Mouse (Mus musculus): ENCODE data around the gene Tnfrsf8. TPM values are rescaled to one million over a fixed set of nuclear protein-coding genes. Genes with fewer than 3 reads are reported as not detected.
"Not testable (repeated sequence)": the region's sequence is repeated elsewhere in the genome, so short reads cannot be mapped to it uniquely, and the experiment has no call there.

Tnfrsf8 gene
- total and polyA plus RNA-seq, 3 experiments = 12.7 to 31.0 (median 24.7) TPM

GRCm38 (mm10) chr4:145361635-145362034 is 46.7 kb upstream of the Tnfrsf8 start:
- H3K4me1 ChIP-seq (ENCODE audit: control insufficient read depth in 1 of 2, insufficient read depth in 2 of 2); H3K36me3 ChIP-seq (replicated peaks in 1 of 2; ENCODE audit: control insufficient read depth in 1 of 2, insufficient read depth in 1 of 2, low read length in 1 of 2); H3K27ac ChIP-seq (ENCODE audit: insufficient read depth, low read depth); H3K79me2 ChIP-seq (replicated peaks; ENCODE audit: control insufficient read depth, extremely low read depth, insufficient read depth, poor library complexity, severe bottlenecking); in situ Hi-C loops (cut with MboI; ENCODE audit: low pct_ligation_motif_present, low pct_unique_long_range_greater_than_20kb, low sequenced_read_pairs); H3K27me3 ChIP-seq (replicated peaks); H3K4me3 ChIP-seq (replicated peaks in 1 of 3; ENCODE audit: low read depth in 2 of 3, low read length in 2 of 3, poor library complexity in 1 of 3); dilution Hi-C loops (cut with MboI; ENCODE audit: extremely low pct_ligation_motif_present, extremely low pct_unique_long_range_greater_than_20kb, low sequenced_read_pairs); H3K4me2 ChIP-seq (ENCODE audit: insufficient read depth, low read depth, poor library complexity, severe bottlenecking); DNase-seq (ENCODE audit: extremely low read depth); H3K9ac ChIP-seq (ENCODE audit: insufficient read depth, low read depth); H3K9me3 ChIP-seq (replicated peaks; ENCODE audit: low read length): not testable (repeated sequence)

DNA sequence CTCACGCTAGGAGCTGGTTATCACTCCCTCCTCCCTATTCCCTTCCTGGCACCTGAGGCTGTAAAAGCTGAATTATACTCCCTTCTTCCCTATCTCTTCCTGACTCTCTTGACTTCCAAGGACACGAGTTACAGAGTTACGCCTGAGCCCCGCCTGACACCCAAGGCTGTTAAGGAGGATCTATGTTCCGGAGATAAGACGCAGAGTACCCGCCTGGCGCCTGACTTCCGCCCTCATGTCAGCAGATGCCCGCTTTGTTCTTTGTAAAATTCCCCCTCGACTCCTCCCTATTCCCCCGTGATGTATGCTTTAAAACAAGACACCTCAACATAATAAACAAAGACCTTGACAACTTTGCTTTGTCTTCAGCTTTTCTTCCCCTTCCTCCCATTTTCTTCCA is 46.1 kb upstream of the Tnfrsf8 start:
- H3K36me3 ChIP-seq (replicated peaks in 1 of 2; ENCODE audit: control insufficient read depth in 1 of 2, insufficient read depth in 1 of 2, low read length in 1 of 2) = no peaks in the 10 kb centered on the region
- no peak overlapping the region for H3K4me3 ChIP-seq (replicated peaks in 1 of 3; ENCODE audit: low read depth in 2 of 3, low read length in 2 of 3, poor library complexity in 1 of 3)
- TF ChIP-seq ZNF384 (IDR thresholded peaks at IDR 0.05; ENCODE audit: low read depth, low read length) = no peak
- no peak for TF ChIP-seq MYC (IDR thresholded peaks at IDR 0.05; ENCODE audit: low read depth, low read length)
- TF ChIP-seq TCF12 (IDR thresholded peaks at IDR 0.05; ENCODE audit: low read depth, low read length) = no peak
- no peak for TF ChIP-seq SMC3 (IDR thresholded peaks at IDR 0.05; ENCODE audit: low read depth, low read length)
- no peak for TF ChIP-seq USF2 (conservative IDR thresholded peaks at IDR 0.05; ENCODE audit: low read depth, low read length)
- H3K27ac ChIP-seq (ENCODE audit: insufficient read depth, low read depth) = no peak overlapping the region
- no peak overlapping the region for H3K9ac ChIP-seq (ENCODE audit: insufficient read depth, low read depth)
- in situ Hi-C loops (cut with MboI; ENCODE audit: low pct_ligation_motif_present, low pct_unique_long_range_greater_than_20kb, low sequenced_read_pairs) (no loop called here), dilution Hi-C loops (cut with MboI; ENCODE audit: extremely low pct_ligation_motif_present, extremely low pct_unique_long_range_greater_than_20kb, low sequenced_read_pairs) (no loop called here)
- no peaks in the 10 kb centered on the region for H3K9me3 ChIP-seq (replicated peaks; ENCODE audit: low read length)
- H3K4me2 ChIP-seq (ENCODE audit: insufficient read depth, low read depth, poor library complexity, severe bottlenecking) = no peak overlapping the region
- peaks cover 0 to 4% of the 10 kb centered on the region in 2 experiments; a peak in 1 of 4 replicates for H3K4me1 ChIP-seq (ENCODE audit: control insufficient read depth in 1 of 2, insufficient read depth in 2 of 2)
- H3K79me2 ChIP-seq (replicated peaks; ENCODE audit: control insufficient read depth, extremely low read depth, insufficient read depth, poor library complexity, severe bottlenecking) = no peaks in the 10 kb centered on the region
- DNase-seq (ENCODE audit: extremely low read depth) = no peak
- no peaks in the 10 kb centered on the region for H3K27me3 ChIP-seq (replicated peaks)

GRCm38 (mm10) chr4:145360567-145360966 is 45.6 kb upstream of the Tnfrsf8 start:
- Histone ChIP-seq H3K9me3 (replicated peaks; ENCODE audit: low read length) (no peaks in the 10 kb centered on the region), H3K27ac (ENCODE audit: insufficient read depth, low read depth) (no peak overlapping the region), H3K4me1 (ENCODE audit: control insufficient read depth in 1 of 2, insufficient read depth in 2 of 2) (peaks cover 2 to 9% of the 10 kb centered on the region in 2 experiments; a peak in 3 of 4 replicates), H3K36me3 (replicated peaks in 1 of 2; ENCODE audit: control insufficient read depth in 1 of 2, insufficient read depth in 1 of 2, low read length in 1 of 2) (no peaks in the 10 kb centered on the region), H3K4me3 (replicated peaks in 1 of 3; ENCODE audit: low read depth in 2 of 3, low read length in 2 of 3, poor library complexity in 1 of 3) (no peak overlapping the region), H3K9ac (ENCODE audit: insufficient read depth, low read depth) (no peak overlapping the region), H3K4me2 (ENCODE audit: insufficient read depth, low read depth, poor library complexity, severe bottlenecking) (no peak overlapping the region), H3K79me2 (replicated peaks; ENCODE audit: control insufficient read depth, extremely low read depth, insufficient read depth, poor library complexity, severe bottlenecking) (no peaks in the 10 kb centered on the region), H3K27me3 (replicated peaks) (no peaks in the 10 kb centered on the region)
- dilution Hi-C loops (cut with MboI; ENCODE audit: extremely low pct_ligation_motif_present, extremely low pct_unique_long_range_greater_than_20kb, low sequenced_read_pairs) = no loop called here
- TF ChIP-seq ZNF384 (IDR thresholded peaks at IDR 0.05; ENCODE audit: low read depth, low read length) (no peak), MAFK (IDR thresholded peaks at IDR 0.05; ENCODE audit: insufficient replicate concordance, low read length) (no peak), ETS1 (conservative IDR thresholded peaks at IDR 0.05; ENCODE audit: low read depth, low read length) (no peak), ZC3H11A (IDR thresholded peaks at IDR 0.05; ENCODE audit: low read depth, low read length) (no peak), CHD2 (IDR thresholded peaks at IDR 0.05; ENCODE audit: low read length) (no peak), JUN (IDR thresholded peaks at IDR 0.05; ENCODE audit: insufficient read depth, low read depth, low read length) (no peak), BHLHE40 (IDR thresholded peaks at IDR 0.05; ENCODE audit: low read depth, low read length) (no peak), CTCF (conservative IDR thresholded peaks at IDR 0.05 in 1 of 2, IDR thresholded peaks at IDR 0.05 in 1 of 2; ENCODE audit: low read depth in 2 of 2, low read length in 2 of 2) (no peak), CHD1 (IDR thresholded peaks at IDR 0.05; ENCODE audit: low read depth, low read length) (no peak), JUND (conservative IDR thresholded peaks at IDR 0.05; ENCODE audit: low read depth, low read length) (no peak), HCFC1 (IDR thresholded peaks at IDR 0.05; ENCODE audit: low read depth, low read length) (no peak), GABPA (IDR thresholded peaks at IDR 0.05; ENCODE audit: insufficient replicate concordance, low read depth, low read length) (no peak), RCOR1 (conservative IDR thresholded peaks at IDR 0.05; ENCODE audit: low read depth, low read length) (no peak), MAX (IDR thresholded peaks at IDR 0.05; ENCODE audit: low read length) (no peak), ZMIZ1 (IDR thresholded peaks at IDR 0.05; ENCODE audit: low read depth, low read length) (no peak), NELFE (IDR thresholded peaks at IDR 0.05; ENCODE audit: low read depth, low read length) (no peak), USF1 (IDR thresholded peaks at IDR 0.05; ENCODE audit: low read depth, low read length) (no peak), SIN3A (IDR thresholded peaks at IDR 0.05; ENCODE audit: low read length) (no peak), E2F4 (IDR thresholded peaks at IDR 0.05; ENCODE audit: insufficient replicate concordance, low read depth, low read length) (no peak), MAZ (IDR thresholded peaks at IDR 0.05; ENCODE audit: low read depth, low read length) (no peak)
- in situ Hi-C loops (cut with MboI; ENCODE audit: low pct_ligation_motif_present, low pct_unique_long_range_greater_than_20kb, low sequenced_read_pairs) = no loop called here
- DNase-seq (ENCODE audit: extremely low read depth) = no peak
